Mouse (Mus musculus) kidney, adult 11 months (tissue): ENCODE results near the gene Nfyc.
A peak's percentile ranks its signal among the peaks of the same experiment; 100 is the strongest.

ENCODE experiments used
- DNase-seq: peaks from one replicate; pipeline ENCODE4 v3.0.0; 2022

Gene Nfyc

GRCm38 (mm10) chr4:120831472-120831871 lies at the start of gene Nfyc:
TSS of gene Nfyc (minus strand) at chr4:120831572.
- no peak for DNase-seq

GRCm38 (mm10) chr4:120880731-120881432 lies 49.5 kb upstream of the Nfyc start:
- no peak for DNase-seq

DNA sequence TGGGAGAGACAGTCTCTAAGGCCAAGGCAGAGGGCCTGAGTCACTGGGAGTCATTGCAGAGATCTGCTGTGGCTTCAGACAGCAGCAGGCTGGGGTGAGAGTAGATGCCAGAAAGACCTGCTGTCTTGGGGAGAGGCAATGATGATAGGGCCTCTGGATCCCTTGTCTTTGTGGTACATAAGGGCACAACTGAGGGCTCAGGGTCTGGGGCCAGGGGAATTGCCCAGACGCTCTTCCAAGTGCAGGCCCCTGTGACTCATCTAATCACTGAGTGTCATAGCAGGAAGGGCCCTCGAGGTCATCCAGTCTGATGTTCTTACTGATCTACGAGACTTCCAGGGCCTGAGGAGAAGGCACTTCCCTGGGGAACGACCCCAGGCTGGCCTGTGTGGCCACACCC lies 48.0 kb upstream of the Nfyc start:
- no peak for DNase-seq

GRCm38 (mm10) chr4:120878728-120879127 lies 47.4 kb upstream of the Nfyc start:
- DNase-seq = no peak

DNA sequence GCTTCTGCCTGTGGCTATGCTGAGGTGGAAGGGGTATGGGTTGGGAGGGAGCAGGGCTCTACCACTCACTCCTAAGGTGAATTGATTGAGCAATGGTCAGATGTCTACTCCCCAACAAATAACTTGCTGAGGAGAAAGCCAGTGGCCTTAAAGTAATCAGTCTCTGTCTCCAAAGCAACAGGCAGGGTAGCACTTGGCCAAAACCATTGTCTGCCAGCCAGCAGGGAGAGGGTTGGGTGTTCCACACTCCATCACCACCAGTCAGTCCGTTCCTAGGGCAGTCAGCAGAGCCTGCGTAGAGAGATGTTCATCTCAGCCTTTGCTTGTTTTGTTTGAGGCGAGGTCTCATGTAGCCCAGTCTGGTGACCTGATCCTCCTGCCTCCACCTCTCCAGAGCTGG lies 44.6 kb upstream of the Nfyc start:
- DNase-seq = no peak

GRCm38 (mm10) chr4:120870262-120870748 lies 38.9 kb upstream of the Nfyc start:
- DNase-seq = no peak

GRCm38 (mm10) chr4:120868988-120869387 lies 37.6 kb upstream of the Nfyc start:
- DNase-seq = no peak

- no peak for DNase-seq
Observed at GRCm38 (mm10) chr4:120868246-120868645, 36.9 kb upstream of the Nfyc start.

DNA sequence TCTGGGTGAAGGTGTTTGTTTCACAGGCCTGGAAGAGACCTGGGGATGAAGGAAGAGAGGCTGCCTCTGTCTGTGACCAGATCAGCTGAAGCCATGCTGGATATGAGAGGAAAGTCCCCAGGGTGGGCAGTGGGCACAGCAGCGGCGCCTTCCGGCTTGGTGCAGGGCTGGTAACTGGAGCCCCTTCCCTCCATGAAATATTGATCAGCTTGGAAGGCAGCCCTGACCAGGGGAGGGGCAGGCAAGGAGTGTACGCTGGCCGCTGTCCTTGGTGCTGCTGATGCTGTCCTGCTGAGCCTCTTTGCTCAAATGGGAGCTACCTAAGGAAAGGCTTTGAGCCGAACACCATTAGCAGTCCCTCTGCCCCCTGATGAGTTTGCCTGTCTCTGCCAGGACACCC lies 34.8 kb upstream of the Nfyc start:
- DNase-seq = no peak

DNA sequence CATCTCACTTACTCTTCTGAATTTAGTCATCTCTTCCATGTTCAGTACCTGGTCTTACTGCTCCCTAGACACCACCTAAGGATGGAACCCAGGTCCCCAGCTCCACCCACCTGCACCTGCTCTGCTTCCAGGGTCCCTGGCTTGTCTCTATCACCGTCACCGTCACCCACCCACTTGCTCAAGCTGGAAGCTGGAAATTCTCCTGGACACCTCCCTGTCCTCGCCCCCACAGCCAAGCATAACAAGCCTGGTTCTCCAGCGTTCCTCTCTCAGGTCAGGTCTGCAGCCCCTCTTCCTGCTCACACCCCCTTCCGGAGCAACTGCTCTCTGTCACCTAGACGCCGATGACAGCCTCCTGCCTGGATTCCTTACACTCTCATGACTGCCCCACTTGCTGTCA lies 28.5 kb upstream of the Nfyc start:
- no peak for DNase-seq

- DNase-seq = no peak
Observed at GRCm38 (mm10) chr4:120856376-120856775, 25.0 kb upstream of the Nfyc start.

- no peak for DNase-seq
Observed at GRCm38 (mm10) chr4:120855360-120856060, 24.1 kb upstream of the Nfyc start.

GRCm38 (mm10) chr4:120854588-120855319 lies 23.4 kb upstream of the Nfyc start, which contains the start of gene Rims3:
TSS of gene Rims3 (plus strand) at chr4:120854816.
- peak; percentile 28 for DNase-seq

DNA sequence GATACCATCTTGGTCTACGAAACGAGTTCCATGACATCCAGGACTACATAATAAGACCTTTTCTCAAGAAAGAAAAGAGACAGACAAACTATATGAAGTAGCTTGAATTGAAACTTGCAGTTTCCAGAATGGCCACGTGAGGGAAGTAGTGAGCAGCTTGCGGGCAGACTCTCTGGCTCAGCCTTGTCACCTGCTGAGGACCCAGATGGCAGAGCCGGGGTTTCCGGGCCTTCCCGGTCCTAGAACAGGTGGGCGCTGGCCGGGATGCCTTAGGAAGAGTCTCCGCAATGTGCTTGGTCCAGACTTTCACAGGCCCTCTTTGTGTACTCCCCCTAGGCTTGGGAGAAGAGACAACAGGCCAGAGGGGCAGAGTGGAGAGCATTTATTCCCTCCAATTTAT lies 19.6 kb upstream of the Nfyc start:
- DNase-seq = peak; percentile 21

DNA sequence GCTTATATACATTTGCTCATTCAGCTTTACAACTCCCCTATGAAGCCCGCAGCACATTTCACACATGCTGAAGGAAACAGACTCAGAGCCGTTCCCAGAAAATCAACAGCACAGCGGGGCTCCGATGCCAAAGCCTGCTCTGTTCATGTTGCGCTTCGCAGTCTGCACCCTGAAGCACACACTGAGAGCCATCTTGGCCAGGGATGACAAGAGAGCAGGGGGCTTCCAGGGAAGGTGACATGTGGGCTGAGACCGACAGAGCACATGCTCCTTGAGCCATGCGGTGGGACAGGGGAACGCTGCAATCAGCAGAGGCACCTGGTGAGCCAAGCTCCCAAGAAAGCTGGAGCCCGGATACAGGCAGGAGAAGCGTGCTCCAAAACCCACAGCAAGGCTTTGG lies 18.1 kb upstream of the Nfyc start:
- DNase-seq = no peak

DNA sequence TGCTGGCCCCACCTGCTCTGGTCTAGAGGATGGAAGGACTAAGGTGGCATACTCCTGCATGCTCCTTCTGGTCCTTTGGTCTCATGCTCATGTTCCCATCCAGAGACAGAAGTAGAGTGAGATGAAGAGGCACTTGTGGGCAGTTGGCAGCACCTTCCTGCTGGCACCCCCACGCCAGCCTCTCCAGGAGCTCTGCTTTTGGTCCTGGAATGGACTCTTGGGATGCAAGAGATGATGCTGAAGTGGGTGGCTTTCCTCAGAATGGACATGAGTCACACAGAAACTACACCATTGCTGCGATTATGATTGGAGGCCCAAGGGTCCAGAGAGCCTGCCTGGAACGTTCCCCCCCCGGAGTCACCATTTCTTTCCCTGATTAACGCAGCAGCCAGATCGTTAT lies 17.5 kb upstream of the Nfyc start:
- no peak for DNase-seq

DNA sequence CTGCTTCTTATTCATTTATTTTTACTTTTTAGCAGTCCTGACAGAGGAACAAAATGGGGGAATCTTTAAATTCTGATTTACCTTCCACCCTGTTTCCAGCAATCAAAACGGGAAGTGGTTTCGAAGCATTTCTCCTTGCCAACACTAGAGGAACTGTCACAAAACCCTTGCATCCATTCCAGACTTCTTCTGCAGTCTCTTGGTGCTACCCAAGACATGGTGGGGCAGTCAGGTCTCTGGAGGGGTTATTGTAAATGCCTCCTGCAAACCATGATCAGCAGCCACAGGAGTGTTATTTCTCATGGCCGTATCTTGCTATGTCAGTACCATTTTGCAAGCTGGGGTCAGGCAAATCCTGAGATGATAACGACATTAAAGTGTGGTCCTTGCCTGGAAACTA lies 13.7 kb upstream of the Nfyc start:
- no peak for DNase-seq

DNA sequence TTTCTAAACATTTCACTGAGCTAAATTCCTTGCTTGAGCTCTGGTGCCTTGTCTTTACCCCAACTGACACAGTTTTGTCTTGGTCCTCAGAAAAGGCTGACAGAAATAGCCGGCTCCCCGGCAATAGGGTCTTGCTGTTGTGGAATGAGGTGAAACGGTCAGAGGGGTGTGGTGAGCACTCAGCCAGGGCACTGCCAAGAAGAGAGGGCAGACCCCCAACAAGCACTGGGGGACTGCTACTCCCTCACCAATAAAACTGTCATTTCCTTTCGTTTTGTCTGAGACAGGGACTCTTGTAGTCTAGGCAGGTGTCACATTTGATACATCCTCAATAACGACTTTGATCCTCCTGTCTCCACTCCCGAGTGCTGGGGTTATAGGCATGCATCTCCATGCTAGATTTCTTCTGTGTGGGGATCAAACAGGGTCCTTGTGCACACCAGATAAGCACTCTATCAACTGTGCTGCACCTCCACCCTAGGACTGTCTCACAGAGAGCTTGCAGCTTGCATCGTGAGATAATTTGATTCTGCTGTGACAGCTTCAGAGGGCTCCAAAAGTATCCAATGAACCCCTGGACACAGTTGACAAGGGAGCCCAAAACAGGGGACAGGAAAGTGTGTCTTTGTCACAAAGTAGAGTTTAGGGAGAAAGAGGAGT lies 13.2 kb upstream of the Nfyc start:
- DNase-seq = no peak

- no peak for DNase-seq
Observed at GRCm38 (mm10) chr4:120841342-120841741, 10.0 kb upstream of the Nfyc start.

GRCm38 (mm10) chr4:120830767-120831166 lies 605 bp downstream of the Nfyc start:
- DNase-seq = no peak

DNA sequence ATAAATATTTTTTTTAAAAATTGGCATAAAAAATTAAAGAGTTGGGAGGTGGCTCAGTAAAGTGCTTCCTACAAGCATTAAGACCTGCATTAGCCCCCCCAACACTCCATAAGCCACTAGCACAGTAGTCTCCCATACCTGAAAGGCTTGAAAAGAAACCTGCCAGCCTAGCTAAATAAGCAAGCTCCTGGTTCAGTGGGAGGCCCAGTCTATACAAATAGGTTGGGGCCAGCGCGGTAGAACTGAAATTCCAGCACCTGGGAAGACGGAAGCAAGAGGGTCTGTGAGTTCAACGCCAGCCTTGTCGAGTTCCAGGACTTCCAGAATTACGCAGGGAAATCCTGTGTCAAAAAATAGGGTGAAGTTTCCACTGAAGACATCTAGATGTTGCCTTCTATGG lies 5.0 kb downstream of the Nfyc start:
- no peak for DNase-seq

DNA sequence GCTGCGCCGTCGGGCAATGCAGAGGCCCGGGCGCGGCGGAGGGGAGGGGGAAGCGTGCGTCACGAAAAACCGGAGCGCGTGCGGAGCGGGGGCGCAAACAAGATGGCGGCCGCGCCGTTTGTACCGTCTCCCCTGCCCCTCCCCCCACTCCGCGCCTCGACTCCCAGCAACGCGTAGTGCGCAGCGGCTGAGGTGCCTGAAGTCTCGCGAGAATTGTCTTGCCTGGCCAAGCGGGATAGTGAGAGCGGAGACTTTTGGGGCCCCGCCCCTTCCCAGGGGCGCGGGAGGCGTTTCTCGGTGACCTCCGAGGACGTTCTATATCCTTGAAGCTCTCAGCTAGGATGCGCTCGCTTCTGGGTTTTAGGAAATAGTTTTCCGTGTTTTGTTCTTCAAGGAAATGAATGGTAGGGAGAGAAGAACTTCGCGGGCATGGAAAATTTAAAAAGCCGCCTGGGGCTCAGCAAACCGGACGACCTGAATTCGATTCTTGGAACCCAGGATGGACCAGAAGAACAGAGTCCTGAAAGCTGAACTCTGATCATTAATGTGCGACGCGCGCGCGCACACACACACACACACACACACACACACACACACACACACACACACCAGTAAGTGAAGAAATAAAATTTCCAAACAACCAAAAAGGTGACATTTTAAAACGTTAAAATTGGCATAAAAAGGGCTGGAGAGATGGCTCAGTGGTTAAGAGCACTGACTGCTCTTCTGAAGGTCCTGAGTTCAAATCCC lies 5.6 kb downstream of the Nfyc start:
- DNase-seq = peak; percentile 97
